Mouse (Mus musculus) limb, embryonic 11.5 days (tissue): ENCODE data around the gene Tcf20. TPM values are rescaled to one million over a fixed set of nuclear protein-coding genes. Genes with fewer than 3 reads are reported as not detected.
"Not testable (repeated sequence)": the region's sequence is repeated elsewhere in the genome, so short reads cannot be mapped to it uniquely, and the experiment has no call there.

ENCODE experiments used
- ATAC-seq: fragments of 200-750 bp; cut with Nextera tagmentation; 2 replicates; pipeline ENCODE4 v1.8.0; 2017; ENCODE audit warnings: low read depth; ENCODE audit not compliant: insufficient number of reproducible peaks, low FRiP score, low TSS enrichment
- DNase-seq: peaks from one replicate; pipeline ENCODE4 v3.0.0-alpha.2; 2015; ENCODE audit warnings: low spot score
- H3K27ac ChIP-seq: fragments of 300-500 bp; sonication (generic); replicated peaks from 2 replicates; pipeline ENCODE4 v1.5.1; 2014; ENCODE audit warnings: low read depth, mild to moderate bottlenecking, low read length
- H3K27me3 ChIP-seq: fragments of 300-500 bp; sonication (generic); 2 replicates; pipeline ENCODE4 v1.6.1; 2014; ENCODE audit warnings: mild to moderate bottlenecking, low read length, mixed read lengths; ENCODE audit not compliant: control insufficient read depth, insufficient read depth
- H3K36me3 ChIP-seq: fragments of 300-500 bp; sonication (generic); 2 replicates; pipeline ENCODE4 v1.6.1; 2014; ENCODE audit warnings: mild to moderate bottlenecking, low read length, moderate library complexity, mixed read lengths; ENCODE audit not compliant: control insufficient read depth, insufficient read depth
- H3K4me1 ChIP-seq: fragments of 300-500 bp; sonication (generic); 2 replicates; pipeline ENCODE4 v1.6.1; 2014; ENCODE audit warnings: low read length, mixed read lengths; ENCODE audit not compliant: control insufficient read depth, insufficient read depth
- H3K4me2 ChIP-seq: fragments of 300-500 bp; sonication (generic); 2 replicates; pipeline ENCODE4 v1.6.1; 2014; ENCODE audit warnings: low read depth, mild to moderate bottlenecking, moderate library complexity; ENCODE audit not compliant: severe bottlenecking
- H3K4me3 ChIP-seq: fragments of 300-500 bp; sonication (generic); 2 replicates; pipeline ENCODE4 v1.5.1; 2014; ENCODE audit warnings: low read depth, low read length
- H3K9ac ChIP-seq: fragments of 300-500 bp; sonication (generic); 2 replicates; pipeline ENCODE4 v1.6.1; 2014; ENCODE audit warnings: mild to moderate bottlenecking, low read length
- H3K9me3 ChIP-seq: fragments of 300-500 bp; sonication (generic); 2 replicates; pipeline ENCODE4 v1.6.1; 2016; ENCODE audit warnings: low read length; ENCODE audit not compliant: control insufficient read depth
- WGBS: fragments of 180-500 bp; shearing (Covaris S2); extraction: QIAGEN DNeasy Blood & Tissue Kit; methylation state at CpG from one replicate; pipeline ENCODE4 v1.1.7; 2014; 5-methylcytosine and 5-hydroxymethylcytosine counted together
- polyA plus RNA-seq: library from polyadenylated mRNA; unstranded; fragments of >200 nt; fragmentation: Nextera tagmentation; extraction: Ambion mirVana; gene quantifications from 2 replicates; pipeline ENCODE4 v1.2.1, GENCODE M21; 2014

Gene Tcf20
- polyA plus RNA-seq, 1 experiment from 2014 or later = 12.3 TPM

- DNase-seq = no peak
- Histone ChIP-seq H3K9ac (no peak overlapping the region), H3K4me3 (no peak overlapping the region), H3K27me3 (no peaks in the 10 kb centered on the region), H3K27ac (no peak overlapping the region), H3K4me2 (no peak overlapping the region), H3K9me3 (no peaks in the 10 kb centered on the region), H3K4me1 (no peaks in the 10 kb centered on the region), H3K36me3 (no peaks in the 10 kb centered on the region)
- ATAC-seq = no peak
Measured at GRCm38 (mm10) chr15:82877309-82877708, 110.4 kb downstream of the Tcf20 start.

DNA sequence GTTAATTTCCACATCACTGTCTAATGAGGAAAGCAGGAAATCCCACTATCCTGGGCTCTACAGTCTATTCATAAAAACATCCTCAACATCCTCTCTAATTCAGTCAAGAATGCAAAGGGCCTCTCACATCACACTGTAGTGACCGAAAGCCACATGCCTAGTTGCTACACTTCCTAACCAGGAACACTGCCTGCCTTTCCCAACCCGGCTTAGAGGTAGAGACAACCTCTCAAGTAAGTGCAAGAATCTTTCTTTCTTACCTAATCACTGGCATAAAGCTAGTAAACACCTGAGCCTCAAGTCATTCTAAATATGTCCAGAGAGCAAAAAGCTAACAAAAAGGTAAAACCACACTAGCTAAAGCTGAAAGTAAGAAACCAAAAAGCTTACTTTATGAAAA, 110.8 kb downstream of the Tcf20 start:
- H3K27me3 ChIP-seq = no peaks in the 10 kb centered on the region
- no peak overlapping the region for H3K27ac ChIP-seq
- H3K4me3 ChIP-seq = no peak overlapping the region
- no peaks in the 10 kb centered on the region for H3K36me3 ChIP-seq
- 86% methylated on average over 2 of the region's 2 CpGs for WGBS
- H3K9me3 ChIP-seq = no peaks in the 10 kb centered on the region
- H3K4me1 ChIP-seq = no peaks in the 10 kb centered on the region
- ATAC-seq = no peak
- no peak overlapping the region for H3K4me2 ChIP-seq
- DNase-seq = no peak
- no peak overlapping the region for H3K9ac ChIP-seq

DNA sequence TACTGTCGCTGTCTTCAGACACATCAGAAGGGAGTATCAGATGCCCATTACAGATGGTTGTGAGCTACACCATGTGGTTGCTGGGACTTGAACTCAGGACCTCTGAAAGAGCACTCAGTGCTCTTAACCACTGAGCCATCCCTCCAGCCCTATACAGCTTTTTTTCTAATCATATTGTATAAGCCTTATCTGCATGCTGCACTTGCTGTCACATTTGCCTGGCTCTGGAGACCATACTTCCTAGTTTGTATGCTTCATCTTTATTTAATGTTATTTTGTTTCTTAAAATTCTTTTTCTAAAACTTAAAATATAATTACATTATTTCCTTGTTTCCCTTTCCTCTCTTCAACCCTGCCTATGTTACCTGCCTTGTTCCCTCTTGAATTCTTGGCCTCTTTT, 115.6 kb downstream of the Tcf20 start:
- Histone ChIP-seq H3K4me1 (no peaks in the 10 kb centered on the region), H3K4me2 (no peak overlapping the region), H3K9me3 (no peaks in the 10 kb centered on the region), H3K27me3 (no peaks in the 10 kb centered on the region), H3K9ac (no peak overlapping the region), H3K4me3 (no peak overlapping the region), H3K36me3 (no peaks in the 10 kb centered on the region), H3K27ac (no peak overlapping the region)
- ATAC-seq = no peak
- WGBS = 90% methylated on average over 1 of the region's 1 CpGs
- no peak for DNase-seq

DNA sequence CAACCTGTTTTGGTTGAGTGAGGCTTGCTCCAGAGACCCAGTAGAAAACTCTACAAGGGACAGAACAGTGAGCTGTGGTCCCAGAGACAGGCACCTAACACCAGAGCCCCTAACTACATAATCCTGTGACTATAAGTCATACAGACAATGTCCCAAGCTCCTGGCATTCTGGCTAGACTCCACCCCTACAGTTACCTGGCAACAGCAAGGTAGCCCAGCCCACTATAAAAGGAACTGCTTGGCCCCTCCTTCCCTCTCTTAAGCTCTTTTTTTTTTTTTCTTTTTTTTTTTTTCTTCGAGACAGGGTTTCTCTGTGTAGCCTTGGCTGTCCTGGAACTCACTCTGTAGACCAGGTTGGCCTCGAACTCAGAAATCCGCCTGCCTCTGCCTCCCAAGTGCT, 121.4 kb downstream of the Tcf20 start:
- DNase-seq, H3K4me2 ChIP-seq, H3K27ac ChIP-seq, H3K27me3 ChIP-seq, H3K4me1 ChIP-seq, H3K4me3 ChIP-seq, H3K9me3 ChIP-seq, H3K36me3 ChIP-seq, H3K9ac ChIP-seq, ATAC-seq: not testable (repeated sequence)
- 97% methylated on average over 3 of the region's 3 CpGs for WGBS

DNA sequence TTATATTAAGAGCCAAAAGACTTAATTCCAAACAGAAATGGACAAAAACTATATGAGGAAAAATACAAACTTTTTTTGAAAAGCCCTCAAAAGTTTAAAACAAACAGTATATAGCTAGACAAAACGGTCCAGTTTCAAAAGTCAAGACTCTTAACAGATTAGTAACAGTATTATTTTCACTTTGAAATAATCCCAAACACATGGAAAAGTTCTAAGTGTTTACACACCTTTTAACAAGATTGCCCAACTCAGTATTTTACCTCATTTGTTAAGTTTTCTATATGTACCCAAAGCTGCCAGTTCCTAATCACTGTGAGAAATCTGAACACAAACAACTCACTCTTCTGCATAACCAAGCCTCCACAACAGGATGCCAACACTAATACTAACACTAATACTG, 124.0 kb downstream of the Tcf20 start:
- no peak overlapping the region for H3K4me3 ChIP-seq
- no peaks in the 10 kb centered on the region for H3K27me3 ChIP-seq
- ATAC-seq (no peak), DNase-seq (no peak)
- H3K36me3 ChIP-seq = no peaks in the 10 kb centered on the region
- WGBS = 91% methylated on average over 1 of the region's 1 CpGs
- H3K27ac ChIP-seq = no peak overlapping the region
- H3K9ac ChIP-seq = no peak overlapping the region
- no peaks in the 10 kb centered on the region for H3K4me1 ChIP-seq
- H3K9me3 ChIP-seq = no peaks in the 10 kb centered on the region; the same call in 1 of the 2 replicates
- no peak overlapping the region for H3K4me2 ChIP-seq

DNA sequence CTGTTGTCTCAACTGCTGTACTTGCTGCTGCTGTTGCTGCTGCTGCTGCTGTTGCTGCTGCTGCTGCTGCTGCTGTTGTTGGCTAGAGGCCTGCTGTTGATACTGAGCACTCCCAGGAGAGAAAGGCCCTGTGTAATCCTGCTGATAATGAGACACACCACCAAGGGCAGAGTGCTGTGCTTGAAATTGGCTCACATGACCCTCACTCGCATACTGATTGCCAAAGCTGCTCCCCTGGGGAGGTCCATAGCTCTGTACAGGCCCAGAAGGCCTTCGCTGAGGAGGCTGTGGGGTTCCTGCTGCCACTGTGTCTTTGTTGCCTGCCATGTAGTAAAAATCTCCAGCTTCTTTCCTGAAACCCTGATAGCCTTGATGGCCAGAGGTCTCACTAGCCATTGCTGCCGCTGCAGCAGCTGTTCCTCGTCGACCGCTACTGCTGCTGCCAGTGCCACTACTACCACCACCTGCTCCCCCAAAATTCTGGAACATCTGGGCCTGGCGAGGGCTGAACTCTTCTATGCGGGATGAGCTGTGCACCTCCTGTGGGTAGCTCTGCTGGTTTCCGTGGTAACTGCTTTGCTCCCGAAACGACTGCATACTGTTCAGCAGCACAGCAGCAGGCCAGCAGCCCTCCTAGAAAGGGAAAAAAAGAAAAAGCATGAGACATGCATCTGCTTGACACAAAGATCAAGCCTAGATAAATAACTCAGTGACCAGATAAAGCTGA, 130.9 kb downstream of the Tcf20 start:
- WGBS = 67% methylated on average over 11 of the region's 11 CpGs
- no peak overlapping the region for H3K9ac ChIP-seq
- no peak overlapping the region for H3K27ac ChIP-seq
- no peak overlapping the region for H3K4me2 ChIP-seq
- no peaks in the 10 kb centered on the region for H3K4me1 ChIP-seq
- H3K27me3 ChIP-seq = no peaks in the 10 kb centered on the region
- H3K9me3 ChIP-seq = no peaks in the 10 kb centered on the region
- ATAC-seq = no peak
- peaks cover 14% of the 10 kb centered on the region for H3K36me3 ChIP-seq
- no peak overlapping the region for H3K4me3 ChIP-seq
- no peak for DNase-seq

DNA sequence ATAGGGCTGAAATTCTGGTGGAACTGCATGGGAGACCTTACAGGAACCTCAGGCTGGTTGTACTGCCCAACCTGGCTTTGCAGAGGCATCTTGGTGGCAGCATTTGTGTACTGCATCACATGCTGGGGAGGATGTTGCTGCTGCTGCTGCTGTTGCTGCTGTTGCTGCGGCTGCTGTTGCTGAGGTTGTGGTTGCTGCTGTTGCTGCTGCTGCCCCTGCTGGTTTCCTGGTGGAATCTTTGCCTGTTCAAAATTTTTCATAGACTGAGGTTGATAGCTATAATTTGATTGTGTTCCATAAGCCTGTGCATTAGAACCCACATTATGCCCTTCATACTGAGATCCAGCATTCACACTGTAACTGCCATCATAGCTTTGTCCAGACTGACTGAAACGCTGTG, 131.6 kb downstream of the Tcf20 start:
- WGBS = 96% methylated on average over 2 of the region's 2 CpGs
- no peak overlapping the region for H3K9ac ChIP-seq
- no peak overlapping the region for H3K4me3 ChIP-seq
- ATAC-seq = no peak
- no peak overlapping the region for H3K4me2 ChIP-seq
- H3K36me3 ChIP-seq = peaks cover 14% of the 10 kb centered on the region
- no peaks in the 10 kb centered on the region for H3K27me3 ChIP-seq
- no peaks in the 10 kb centered on the region for H3K9me3 ChIP-seq
- H3K27ac ChIP-seq = no peak overlapping the region
- no peaks in the 10 kb centered on the region for H3K4me1 ChIP-seq
- no peak for DNase-seq

DNA sequence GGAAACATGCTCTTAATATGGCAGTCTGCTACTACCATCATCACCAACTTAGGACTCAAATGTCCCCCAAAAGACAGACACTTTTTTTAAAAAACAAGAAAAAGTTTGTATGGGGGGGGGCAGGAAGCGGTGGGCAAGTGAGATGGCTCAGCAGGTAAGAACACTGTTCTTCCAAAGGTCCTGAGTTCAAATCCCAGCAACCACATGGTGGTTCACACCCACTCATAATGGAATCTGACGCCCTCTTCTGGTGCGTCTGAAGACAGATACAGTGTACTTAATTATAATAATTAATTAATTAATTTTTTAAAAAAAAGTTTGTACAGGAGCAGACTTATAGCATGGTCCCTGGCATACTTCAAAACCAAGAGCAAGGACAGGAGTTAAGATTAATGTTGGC, 148.5 kb downstream of the Tcf20 start:
- H3K27me3 ChIP-seq = no peaks in the 10 kb centered on the region
- H3K4me1 ChIP-seq = no peaks in the 10 kb centered on the region
- no peak overlapping the region for H3K4me3 ChIP-seq
- 92% methylated on average over 3 of the region's 3 CpGs for WGBS
- no peaks in the 10 kb centered on the region for H3K9me3 ChIP-seq
- DNase-seq (no peak), ATAC-seq (no peak)
- no peak overlapping the region for H3K4me2 ChIP-seq
- 0 out of 2 replicates have a peak, but pooled peaks cover 2% of the 10 kb centered on the region for H3K36me3 ChIP-seq
- H3K27ac ChIP-seq = no peak overlapping the region
- H3K9ac ChIP-seq = no peak overlapping the region

DNA sequence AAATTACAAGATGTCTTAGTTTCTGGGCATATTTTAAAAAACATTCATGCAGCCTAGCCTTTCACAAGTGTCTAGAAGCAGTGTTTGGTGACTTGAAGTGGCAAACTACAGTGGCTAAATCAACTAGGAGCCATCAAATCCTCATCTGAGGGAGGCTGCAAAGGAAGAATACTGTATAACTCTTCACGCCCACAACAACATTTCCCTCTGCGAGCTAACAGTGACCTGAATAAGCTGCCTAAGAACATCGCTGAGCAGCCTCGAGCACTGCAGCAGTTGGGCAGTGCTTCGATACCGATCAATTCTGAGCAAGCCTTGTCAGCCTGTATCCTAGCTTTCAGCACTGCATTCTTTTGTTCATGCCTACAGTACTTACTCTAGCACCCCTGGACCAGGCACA, 157.8 kb downstream of the Tcf20 start:
- H3K36me3 ChIP-seq = no peaks in the 10 kb centered on the region
- ATAC-seq = no peak
- 93% methylated on average over 6 of the region's 6 CpGs for WGBS

More for the DNA sequence above, 157.8 kb downstream of the Tcf20 start:
- H3K27ac ChIP-seq = no peak overlapping the region
- H3K4me1 ChIP-seq = no peaks in the 10 kb centered on the region
- no peak overlapping the region for H3K4me2 ChIP-seq
- no peak overlapping the region for H3K9ac ChIP-seq
- no peak for DNase-seq
- H3K4me3 ChIP-seq = no peak overlapping the region
- H3K27me3 ChIP-seq = no peaks in the 10 kb centered on the region
- H3K9me3 ChIP-seq = no peaks in the 10 kb centered on the region
